Mouse (Mus musculus) MEL (cell line): ENCODE measurements around the gene Gtse1. TPM values are rescaled to one million over a fixed set of nuclear protein-coding genes. Genes with fewer than 3 reads are reported as not detected.
A peak's percentile ranks its signal among the peaks of the same experiment; 100 is the strongest.

Experiments
- DNase-seq: peaks from one replicate; pipeline ENCODE4 v3.0.0; 2011; ENCODE audit warnings: low read depth, low spot score
- H3K27ac ChIP-seq: 2 replicates; pipeline ENCODE4 v1.5.1; 2012; ENCODE audit warnings: low read depth, mild to moderate bottlenecking, control low read depth, low read length, moderate library complexity; ENCODE audit not compliant: control insufficient read depth
- H3K27me3 ChIP-seq, 2 experiments: fragments of 150-350 bp in 1 of 2; sonication (generic) in 1 of 2; 2 replicates each; pipeline ENCODE4 v1.6.1; 2012; ENCODE audit warnings: low read length in 2 of 2, mild to moderate bottlenecking in 2 of 2, improper control_type of control experiment in 1 of 2, moderate library complexity in 1 of 2; ENCODE audit not compliant: insufficient read depth in 2 of 2, control insufficient read depth in 1 of 2
- H3K36me3 ChIP-seq, 2 experiments: 2 replicates each; pipeline ENCODE4 v1.6.1; 2012 to 2014; ENCODE audit warnings: low read length in 2 of 2, improper control_type of control experiment in 1 of 2, inconsistent platforms in 1 of 2, mild to moderate bottlenecking in 1 of 2; ENCODE audit not compliant: insufficient read depth in 2 of 2, control insufficient read depth in 1 of 2
- H3K4me1 ChIP-seq, 2 experiments: fragments of 150-350 bp in 1 of 2; sonication (generic) in 1 of 2; 2 replicates each; pipeline ENCODE4 v1.6.1; 2012; ENCODE audit warnings: low read length in 2 of 2, improper control_type of control experiment in 1 of 2, mild to moderate bottlenecking in 1 of 2; ENCODE audit not compliant: insufficient read depth in 2 of 2, control insufficient read depth in 1 of 2
- H3K4me3 ChIP-seq, 2 experiments: fragments of 150-350 bp in 1 of 2; sonication (generic) in 1 of 2; 2 replicates each; pipeline ENCODE4 v1.5.1; 2012; ENCODE audit warnings: low read depth in 2 of 2, low read length in 2 of 2, mild to moderate bottlenecking in 2 of 2, moderate library complexity in 2 of 2, control low read depth in 1 of 2, improper control_type of control experiment in 1 of 2; ENCODE audit not compliant: control insufficient read depth in 1 of 2, insufficient read depth in 1 of 2
- H3K79me2 ChIP-seq: 2 replicates; pipeline ENCODE4 v1.6.1; 2012; ENCODE audit warnings: mild to moderate bottlenecking, low read length, moderate library complexity; ENCODE audit not compliant: control insufficient read depth, poor library complexity, insufficient read depth
- H3K9ac ChIP-seq: 2 replicates; pipeline ENCODE4 v1.6.1; 2012; ENCODE audit warnings: low read depth, mild to moderate bottlenecking, control low read depth, low read length, moderate library complexity; ENCODE audit not compliant: control insufficient read depth, poor library complexity, severe bottlenecking
- H3K9me3 ChIP-seq: fragments of 150-350 bp; sonication (generic); replicated peaks from 2 replicates; pipeline ENCODE4 v1.6.1; 2012; ENCODE audit warnings: mild to moderate bottlenecking, low read length, improper control_type of control experiment, moderate library complexity; ENCODE audit not compliant: insufficient read depth
- BHLHE40 ChIP-seq: IDR thresholded peaks from 2 replicates; pipeline ENCODE4 v1.6.1; 2012; ENCODE audit warnings: low read depth, mild to moderate bottlenecking, inconsistent platforms, low read length, improper control_type of control experiment, borderline replicate concordance
- CHD1 ChIP-seq: IDR thresholded peaks from 2 replicates; pipeline ENCODE4 v1.6.1; 2012; ENCODE audit warnings: low read depth, mild to moderate bottlenecking, inconsistent platforms, low read length, improper control_type of control experiment
- CHD2 ChIP-seq: IDR thresholded peaks from 2 replicates; pipeline ENCODE4 v1.6.1; 2011; ENCODE audit warnings: low read length, improper control_type of control experiment
- E2F4 ChIP-seq: IDR thresholded peaks from 2 replicates; pipeline ENCODE4 v1.6.1; 2011; ENCODE audit warnings: low read depth, low read length, improper control_type of control experiment, borderline replicate concordance
- KAT2A ChIP-seq: conservative IDR thresholded peaks from 2 replicates; pipeline ENCODE4 v1.6.1; 2012; ENCODE audit warnings: low read depth, low read length, improper control_type of control experiment, inconsistent platforms
- MAFK ChIP-seq: IDR thresholded peaks from 2 replicates; pipeline ENCODE4 v1.6.1; 2011; ENCODE audit warnings: low read depth, mild to moderate bottlenecking, low read length, improper control_type of control experiment, borderline replicate concordance
- MYC ChIP-seq: IDR thresholded peaks from 2 replicates; pipeline ENCODE4 v1.6.1; 2011; ENCODE audit warnings: low read depth, mild to moderate bottlenecking, low read length, improper control_type of control experiment, moderate library complexity
- NELFE ChIP-seq: IDR thresholded peaks from 2 replicates; pipeline ENCODE4 v1.6.1; 2011; ENCODE audit warnings: low read depth, low read length, improper control_type of control experiment
- NRF1 ChIP-seq: IDR thresholded peaks from 2 replicates; pipeline ENCODE4 v1.6.1; 2014; ENCODE audit warnings: low read depth, mild to moderate bottlenecking, inconsistent platforms, low read length, improper control_type of control experiment, moderate library complexity; ENCODE audit not compliant: poor library complexity, insufficient read depth, severe bottlenecking
- POLR2A ChIP-seq, 2 experiments: IDR thresholded peaks; 2 replicates each; pipeline ENCODE4 v1.6.1; 2011 to 2012; ENCODE audit warnings: low read length in 2 of 2, mild to moderate bottlenecking in 2 of 2, control low read depth in 1 of 2, improper control_type of control experiment in 1 of 2, low read depth in 1 of 2, moderate library complexity in 1 of 2; ENCODE audit not compliant: control insufficient read depth in 1 of 2, insufficient read depth in 1 of 2, poor library complexity in 1 of 2
- POLR2AphosphoS2 ChIP-seq: IDR thresholded peaks from 2 replicates; pipeline ENCODE4 v1.6.1; 2011; ENCODE audit warnings: low read length, improper control_type of control experiment
- POLR2AphosphoS5 ChIP-seq: IDR thresholded peaks from 2 replicates; pipeline ENCODE4 v1.6.1; 2012; ENCODE audit warnings: low read depth, borderline replicate concordance, mild to moderate bottlenecking, inconsistent platforms, low read length, moderate library complexity, mixed read lengths
- SMC3 ChIP-seq: IDR thresholded peaks from 2 replicates; pipeline ENCODE4 v1.6.1; 2011; ENCODE audit warnings: low read depth, low read length, improper control_type of control experiment
- TAL1 ChIP-seq: IDR thresholded peaks from 2 replicates; pipeline ENCODE4 v1.6.1; 2012; ENCODE audit warnings: mild to moderate bottlenecking, inconsistent platforms, low read length, moderate library complexity, mixed read lengths
- TCF12 ChIP-seq: IDR thresholded peaks from 2 replicates; pipeline ENCODE4 v1.6.1; 2014; ENCODE audit warnings: low read depth, mild to moderate bottlenecking, inconsistent platforms, low read length, improper control_type of control experiment, moderate library complexity
- ZKSCAN1 ChIP-seq: IDR thresholded peaks from 2 replicates; pipeline ENCODE4 v1.6.1; 2012; ENCODE audit warnings: low read depth, mild to moderate bottlenecking, inconsistent platforms, low read length, improper control_type of control experiment, moderate library complexity
- ZNF384 ChIP-seq: IDR thresholded peaks from 2 replicates; pipeline ENCODE4 v1.6.1; 2012; ENCODE audit warnings: low read depth, mild to moderate bottlenecking, inconsistent platforms, low read length, improper control_type of control experiment
- polyA plus RNA-seq, 2 experiments: library from polyadenylated mRNA; stranded (reverse) in 1 of 2; unstranded in 1 of 2; fragments of >175 nt in 1 of 2; fragments of >200 nt in 1 of 2; gene quantifications; 2 replicates each; pipeline versions ENCODE4 v1.2.1 to v1.2.4; 2012; ENCODE audit warnings: low replicate concordance in 2 of 2, low read depth in 1 of 2; ENCODE audit not compliant: insufficient read length in 2 of 2, insufficient read depth in 1 of 2, missing spikeins in 1 of 2
- total RNA-seq: library from RNA; depleted of rRNA; stranded (reverse); fragments of 300-350 nt; gene quantifications from 2 replicates; pipeline ENCODE4 v1.2.3, GENCODE M21; 2012

The Gtse1 gene
- total and polyA plus RNA-seq, 3 experiments: 22.6 to 38.3 TPM; not detected in 1

GRCm38 (mm10) chr15:85878848-85879497 is 19.4 kb downstream of the Gtse1 start, which contains the start of gene Trmu (continued):
- 0 out of 2 replicates have a peak, but pooled peaks have one; percentile 14 for TF ChIP-seq NRF1
- no peak for TF ChIP-seq TAL1
- TF ChIP-seq TCF12: peak; percentile 64; the same call in 1 of the 2 replicates

GRCm38 (mm10) chr15:85879498-85879895 is 20.0 kb downstream of the Gtse1 start:
- no peak for DNase-seq
- H3K27ac ChIP-seq: peak overlapping the region; percentile 67
- H3K36me3 ChIP-seq: peaks cover 0 to 10% of the 10 kb centered on the region in 2 experiments; a peak in 2 of 4 replicates
- peak overlapping the region; percentile 91 for H3K9ac ChIP-seq
- H3K27me3 ChIP-seq: no peaks in the 10 kb centered on the region
- H3K9me3 ChIP-seq: no peaks in the 10 kb centered on the region
- H3K4me1 ChIP-seq: peaks cover 0 to 10% of the 10 kb centered on the region in 2 experiments; a peak in 3 of 4 replicates
- TF ChIP-seq KAT2A: no peak
- TF ChIP-seq SMC3: peak; percentile 9; the same call in 1 of the 2 replicates
- TF ChIP-seq, all 39 proteins: peak for 1
- peaks cover 7% of the 10 kb centered on the region for H3K79me2 ChIP-seq
- peak overlapping the region; percentile 69 to 78 for H3K4me3 ChIP-seq

- H3K27me3 ChIP-seq: no peaks in the 10 kb centered on the region
- no peak overlapping the region for H3K27ac ChIP-seq
- no peak overlapping the region for H3K9ac ChIP-seq
- H3K9me3 ChIP-seq: no peaks in the 10 kb centered on the region
- peaks cover 0 to 2% of the 10 kb centered on the region in 2 experiments; a peak in 2 of 4 replicates for H3K4me1 ChIP-seq
- no peak for DNase-seq
- H3K79me2 ChIP-seq: no peaks in the 10 kb centered on the region; the same call in 1 of the 2 replicates
- TF ChIP-seq POLR2AphosphoS5 (no peak), KAT2A (no peak), E2F4 (no peak), TCF12 (no peak), ZNF384 (no peak), POLR2A (IDR thresholded peaks at IDR 0.05; ENCODE audit: control insufficient read depth in 1 of 2, insufficient read depth in 1 of 2, low read depth in 1 of 2, low read length in 2 of 2, poor library complexity in 1 of 2) (no peak), MAFK (no peak), ZKSCAN1 (no peak), CHD1 (no peak), NELFE (no peak), BHLHE40 (no peak), MYC (no peak), CHD2 (no peak), POLR2AphosphoS2 (no peak)
- TF ChIP-seq, all 39 proteins: peak for 0
- H3K36me3 ChIP-seq: peaks cover 0 to 4% of the 10 kb centered on the region in 2 experiments; a peak in 2 of 4 replicates
- H3K4me3 ChIP-seq: no peak overlapping the region
These were observed 26.1 kb downstream of the Gtse1 start for GRCm38 (mm10) chr15:85885606-85886005.
